Mouse (Mus musculus) hematopoietic multipotent progenitor cell, adult 10-12 weeks (in vitro differentiated cells): ENCODE data around the gene Zfp747. TPM values are rescaled to one million over a fixed set of nuclear protein-coding genes. Genes with fewer than 3 reads are reported as not detected.

Experiments used
- polyA plus RNA-seq: library from polyadenylated mRNA; stranded (reverse); fragments of >175 nt; gene quantifications from 2 replicates; pipeline ENCODE4 v1.2.3, GENCODE M21; 2012; ENCODE audit warnings: low replicate concordance

The Zfp747 gene
- 6.0 and 8.8 TPM in 2 replicates for polyA plus RNA-seq

GRCm38 (mm10) chr7:127375271-127376245 is at the start of gene Zfp747:
Zfp747 (minus strand) TSS chr7:127376050.

GRCm38 (mm10) chr7:127421388-127422191 is 45.7 kb upstream of the Zfp747 start, which contains the start of gene Zfp688:
Zfp688 (minus strand) TSS chr7:127422068.

GRCm38 (mm10) chr7:127406002-127406987 is 30.4 kb upstream of the Zfp747 start, which contains the start of gene Zfp764:
Zfp764 (minus strand) TSS chr7:127406822.

GRCm38 (mm10) chr7:127393157-127393943 is 17.5 kb upstream of the Zfp747 start, which contains the start of gene E430018J23Rik:
E430018J23Rik (minus strand) TSS chr7:127393629.

GRCm38 (mm10) chr7:127386641-127387392 is 11.0 kb upstream of the Zfp747 start, which contains the start of gene 9130019O22Rik:
9130019O22Rik (minus strand) TSS chr7:127387166.

GRCm38 (mm10) chr7:127345512-127346325 is 30.1 kb downstream of the Zfp747 start, which contains the start of gene Zfp768:
Zfp768 (minus strand) TSS chr7:127345589.

Other genes starting within 250 kb of the Zfp747 start
- gene Spn, start 238.2 kb downstream of the Zfp747 start, polyA plus RNA-seq, result 81.8 and 125 TPM in 2 replicates
- 63.2 and 81.0 TPM in 2 replicates for gene Cd2bp2, start 180.0 kb downstream of the Zfp747 start, polyA plus RNA-seq
- gene Tbc1d10b, start 167.6 kb downstream of the Zfp747 start, polyA plus RNA-seq, result 48.8 and 114 TPM in 2 replicates
- gene Mylpf, start 167.2 kb downstream of the Zfp747 start, polyA plus RNA-seq, result 3.8 TPM in 1 of 2 replicates, not detected in the other
- gene Zfp553, start 143.0 kb downstream of the Zfp747 start, polyA plus RNA-seq, result 19.8 and 21.6 TPM in 2 replicates
- gene Sept1, start 142.9 kb downstream of the Zfp747 start, polyA plus RNA-seq, result 741 and 939 TPM in 2 replicates
- 30.4 and 62.4 TPM in 2 replicates for gene Zfp771, start 131.8 kb downstream of the Zfp747 start, polyA plus RNA-seq
- 11.9 and 40.3 TPM in 2 replicates for gene Dctpp1, start 115.3 kb downstream of the Zfp747 start, polyA plus RNA-seq
- gene Sephs2, start 102.0 kb downstream of the Zfp747 start, polyA plus RNA-seq, result 18.3 and 56.1 TPM in 2 replicates
- 65.9 and 91.0 TPM in 2 replicates for gene Itgal, start 79.8 kb downstream of the Zfp747 start, polyA plus RNA-seq
- 11.8 and 12.1 TPM in 2 replicates for gene Zfp768, start 30.5 kb downstream of the Zfp747 start, polyA plus RNA-seq
- gene 9130019O22Rik, start 11.1 kb upstream of the Zfp747 start, polyA plus RNA-seq, result 1.1 and 1.4 TPM in 2 replicates
- 5.7 and 9.3 TPM in 2 replicates for gene E430018J23Rik, start 17.6 kb upstream of the Zfp747 start, polyA plus RNA-seq
- gene Zfp764, start 30.8 kb upstream of the Zfp747 start, polyA plus RNA-seq, result 2.3 and 3.1 TPM in 2 replicates
- gene Zfp688, start 46.0 kb upstream of the Zfp747 start, polyA plus RNA-seq, result 25.8 and 61.8 TPM in 2 replicates
- gene Zfp689, start 73.1 kb upstream of the Zfp747 start, polyA plus RNA-seq, result 13.2 and 16.8 TPM in 2 replicates
- 140 and 180 TPM in 2 replicates for gene Prr14, start 83.6 kb upstream of the Zfp747 start, polyA plus RNA-seq
- 733 and 1,419 TPM in 2 replicates for gene Fbrs, start 103.1 kb upstream of the Zfp747 start, polyA plus RNA-seq
- gene Srcap, start 135.9 kb upstream of the Zfp747 start, polyA plus RNA-seq, result 63.6 and 79.8 TPM in 2 replicates
- gene Gm42715, start 143.5 kb upstream of the Zfp747 start, polyA plus RNA-seq, result 39.4 and 48.5 TPM in 2 replicates
- gene Tmem265, start 185.3 kb upstream of the Zfp747 start, polyA plus RNA-seq, result 0.69 and 5.4 TPM in 2 replicates
- 32.2 and 89.3 TPM in 2 replicates for gene Phkg2, start 197.3 kb upstream of the Zfp747 start, polyA plus RNA-seq
- gene Ccdc189, start 212.5 kb upstream of the Zfp747 start, polyA plus RNA-seq, result 2.1 and 3.3 TPM in 2 replicates
- gene Rnf40, start 212.7 kb upstream of the Zfp747 start, polyA plus RNA-seq, result 49.1 and 52.5 TPM in 2 replicates
- gene Zfp629, start 239.7 kb upstream of the Zfp747 start, polyA plus RNA-seq, result 11.0 and 18.9 TPM in 2 replicates